14 mouse cellular contexts compared by ENCODE assay signal in genomic region chr4:152189691-152190090, GRCm38 (mm10). TPM values are rescaled to one million over a fixed set of nuclear protein-coding genes. Genes with fewer than 3 reads are reported as not detected.
A peak's percentile ranks its signal among the peaks of the same experiment; 100 is the strongest.
DNase-seq lines count a peak whose midpoint lies in the region; ATAC-seq and TF ChIP-seq lines count a peak whose summit lies in the region.
"Had no signal": no experiment of that assay in that cellular context is flagged by ENCODE, and none has a peak within 500 bp of the region (broad histone marks: within the 10 kb centered on the region; RNA-seq: fewer than 3 reads in every experiment).

No protein-coding gene starts in this region.

- H3K9ac ChIP-seq in heart, embryonic 13.5 days = peak overlapping the region; percentile 66; the same call in 1 of the 2 replicates
- H3K9ac ChIP-seq in liver, embryonic 16.5 days (ENCODE audit: low read depth, low read length) = no peak overlapping the region
- no peak overlapping the region for H3K9ac ChIP-seq in forebrain, embryonic 11.5 days (ENCODE audit: low read length)
- H3K9ac ChIP-seq: forebrain, embryonic 15.5 days had no signal

- no peak for TF ChIP-seq CTCF in olfactory bulb, adult 2 months (IDR thresholded peaks at IDR 0.05; ENCODE audit: insufficient read depth, low read depth, low read length)

- H3K27ac ChIP-seq in heart, embryonic 13.5 days (replicated peaks) = peak overlapping the region; percentile 59
- no peak overlapping the region for H3K27ac ChIP-seq in liver, embryonic 16.5 days (ENCODE audit: low read length)
- H3K27ac ChIP-seq in olfactory bulb, adult 2 months (ENCODE audit: insufficient read depth, low read depth, low read length) = 0 out of 2 replicates have a peak overlapping the region, but pooled peaks have one; percentile 17
- no peak overlapping the region for H3K27ac ChIP-seq in forebrain, embryonic 11.5 days (ENCODE audit: low read depth, low read length)
- H3K27ac ChIP-seq: forebrain, embryonic 15.5 days had no signal

- intact Hi-C loops in heart, postnatal 10 days (cut with DNase I) = no loop called here

- no peaks in the 10 kb centered on the region for H3K27me3 ChIP-seq in heart, embryonic 13.5 days (replicated peaks)
- no peaks in the 10 kb centered on the region for H3K27me3 ChIP-seq in liver, embryonic 16.5 days (ENCODE audit: control insufficient read depth, insufficient read depth, low read depth, low read length)
- H3K27me3 ChIP-seq in forebrain, embryonic 11.5 days (ENCODE audit: control insufficient read depth, insufficient read depth, low read length) = no peaks in the 10 kb centered on the region
- H3K27me3 ChIP-seq: forebrain, embryonic 15.5 days had no signal

- no peak for DNase-seq in heart, postnatal 10 days
- DNase-seq in liver = no peak
- DNase-seq in forebrain, embryonic 11.5 days (ENCODE audit: low spot score) = no peak
- DNase-seq in gastrocnemius, postnatal 25 days = no peak
- DNase-seq: cerebellum, adult 9-10 months; gastrocnemius, postnatal 36 days; lung, adult 18-20 months; right cerebral cortex, adult 18-20 months had no signal

- no peak for TF ChIP-seq POLR2A in olfactory bulb, adult 2 months (IDR thresholded peaks at IDR 0.05; ENCODE audit: insufficient read depth, low read depth, low read length)

- 57% methylated on average over 4 of the region's 4 CpGs for WGBS in heart, embryonic 13.5 days
- 54% methylated on average over 4 of the region's 4 CpGs for WGBS in liver, embryonic 16.5 days (ENCODE audit: insufficient replicate concordance)
- 82% methylated on average over 4 of the region's 4 CpGs for WGBS in olfactory bulb, adult 2 months
- WGBS in forebrain, embryonic 11.5 days = 89% methylated on average over 4 of the region's 4 CpGs

- H3K9me3 ChIP-seq in heart, embryonic 13.5 days = no peaks in the 10 kb centered on the region
- no peaks in the 10 kb centered on the region for H3K9me3 ChIP-seq in liver, embryonic 16.5 days (replicated peaks; ENCODE audit: control insufficient read depth, low read length)
- H3K9me3 ChIP-seq in forebrain, embryonic 11.5 days (ENCODE audit: control insufficient read depth, low read length) = no peaks in the 10 kb centered on the region
- H3K9me3 ChIP-seq: forebrain, embryonic 15.5 days had no signal

- no peak for ATAC-seq in heart, embryonic 13.5 days (ENCODE audit: extremely low read depth, insufficient number of reproducible peaks, low FRiP score, low TSS enrichment)
- ATAC-seq in liver, embryonic 16.5 days (ENCODE audit: low read depth) = no peak
- ATAC-seq in activated CD4-positive, CD25-positive, alpha-beta regulatory T cell, adult 4 months = peak; percentile 15
- no peak for ATAC-seq in forebrain, embryonic 11.5 days (replicated peaks; ENCODE audit: low FRiP score)
- ATAC-seq: forebrain, embryonic 15.5 days; intestine, postnatal 0 days had no signal

- H3K4me2 ChIP-seq in heart, embryonic 13.5 days = no peak overlapping the region
- peak overlapping the region; percentile 10; the same call in 1 of the 2 replicates for H3K4me2 ChIP-seq in liver, embryonic 16.5 days (ENCODE audit: low read depth, low read length)
- no peak overlapping the region for H3K4me2 ChIP-seq in forebrain, embryonic 11.5 days (ENCODE audit: low read depth, low read length, severe bottlenecking)
- H3K4me2 ChIP-seq: forebrain, embryonic 15.5 days had no signal

- 0 out of 2 replicates have a peak, but pooled peaks cover 6% of the 10 kb centered on the region for H3K36me3 ChIP-seq in heart, embryonic 13.5 days
- H3K36me3 ChIP-seq in liver, embryonic 16.5 days (ENCODE audit: control insufficient read depth, insufficient read depth) = no peaks in the 10 kb centered on the region
- H3K36me3 ChIP-seq in forebrain, embryonic 11.5 days (ENCODE audit: control insufficient read depth, insufficient read depth, low read length) = no peaks in the 10 kb centered on the region
- H3K36me3 ChIP-seq: forebrain, embryonic 15.5 days had no signal

- no peak overlapping the region for H3K4me3 ChIP-seq in heart, embryonic 13.5 days
- no peak overlapping the region for H3K4me3 ChIP-seq in liver, embryonic 16.5 days (ENCODE audit: low read depth, low read length)
- H3K4me3 ChIP-seq in olfactory bulb, adult 2 months (ENCODE audit: insufficient read depth, low read depth, low read length) = no peak overlapping the region
- no peak overlapping the region for H3K4me3 ChIP-seq in forebrain, embryonic 11.5 days (ENCODE audit: low read depth, low read length)
- H3K4me3 ChIP-seq: forebrain, embryonic 15.5 days had no signal

- H3K4me1 ChIP-seq in heart, embryonic 13.5 days = peaks cover 86% of the 10 kb centered on the region
- peaks cover 39% of the 10 kb centered on the region for H3K4me1 ChIP-seq in liver, embryonic 16.5 days (ENCODE audit: control insufficient read depth, low read depth, low read length)
- H3K4me1 ChIP-seq in olfactory bulb, adult 2 months (ENCODE audit: control insufficient read depth, insufficient read depth, low read length) = peaks cover 47% of the 10 kb centered on the region
- peaks cover 11% of the 10 kb centered on the region for H3K4me1 ChIP-seq in forebrain, embryonic 11.5 days (replicated peaks; ENCODE audit: control insufficient read depth, insufficient read depth, low read length)

RNA-seq across cellular contexts. Expression of gene Acot7, which starts 11.8 kb away (rescaled TPM):
- polyA plus RNA-seq in heart, embryonic 13.5 days (2015; fragmentation: Nextera tagmentation; extraction: Ambion mirVana) = 73.9 and 84.7 TPM in 2 replicates
- 10 to 100 TPM; 48.3 to 53.2 TPM for total RNA-seq in heart, postnatal 10 days (2021)
- 11.9 and 12.0 TPM in 2 replicates for polyA plus RNA-seq in liver, embryonic 16.5 days (2015; fragmentation: Nextera tagmentation; extraction: Ambion mirVana)
- polyA plus RNA-seq in activated CD4-positive, CD25-positive, alpha-beta regulatory T cell, adult 4 months (2017; shearing (Covaris generic)) = 100 to 1,000 TPM; 134 to 172 TPM
- not detected in 2 replicates for polyA plus RNA-seq in olfactory bulb, adult 2 months (2012; ENCODE audit: insufficient read depth, insufficient read length, low replicate concordance, missing spikeins)
- polyA plus RNA-seq in forebrain, embryonic 11.5 days (2014; fragmentation: Nextera tagmentation; extraction: Ambion mirVana) = 75.1 and 77.8 TPM in 2 replicates
- total RNA-seq in gastrocnemius, postnatal 25 days (2021) = 10 to 100 TPM; 15.4 to 19.1 TPM

RNA-seq across cellular contexts. Expression of gene Hes2, which starts 31.0 kb away (rescaled TPM):
- not detected in 2 replicates for polyA plus RNA-seq in heart, embryonic 13.5 days (2015; fragmentation: Nextera tagmentation; extraction: Ambion mirVana)
- not detected for total RNA-seq in heart, postnatal 10 days (2021)
- polyA plus RNA-seq in liver, embryonic 16.5 days (2015; fragmentation: Nextera tagmentation; extraction: Ambion mirVana) = not detected in 2 replicates
- polyA plus RNA-seq in activated CD4-positive, CD25-positive, alpha-beta regulatory T cell, adult 4 months (2017; shearing (Covaris generic)) = not detected
- polyA plus RNA-seq in olfactory bulb, adult 2 months (2012; ENCODE audit: insufficient read depth, insufficient read length, low replicate concordance, missing spikeins) = not detected in 2 replicates
- polyA plus RNA-seq in forebrain, embryonic 11.5 days (2014; fragmentation: Nextera tagmentation; extraction: Ambion mirVana) = not detected in 2 replicates
- not detected for total RNA-seq in gastrocnemius, postnatal 25 days (2021)
- total RNA-seq: gastrocnemius, postnatal 36 days had no signal
- polyA plus RNA-seq: forebrain, embryonic 15.5 days had no signal

RNA-seq across cellular contexts. Expression of gene Espn, which starts 37.5 kb away (rescaled TPM):
- polyA plus RNA-seq in heart, embryonic 13.5 days (2015; fragmentation: Nextera tagmentation; extraction: Ambion mirVana) = 0.87 and 1.1 TPM in 2 replicates
- total RNA-seq in heart, postnatal 10 days (2021) = 1 to 10 TPM; 1.3 to 1.4 TPM
- polyA plus RNA-seq in liver, embryonic 16.5 days (2015; fragmentation: Nextera tagmentation; extraction: Ambion mirVana) = 1.1 and 2.3 TPM in 2 replicates
- 1 to 10 TPM; 6.9 to 8.3 TPM for polyA plus RNA-seq in activated CD4-positive, CD25-positive, alpha-beta regulatory T cell, adult 4 months (2017; shearing (Covaris generic))
- polyA plus RNA-seq in olfactory bulb, adult 2 months (2012; ENCODE audit: insufficient read depth, insufficient read length, low replicate concordance, missing spikeins) = not detected in 2 replicates
- polyA plus RNA-seq in forebrain, embryonic 11.5 days (2014; fragmentation: Nextera tagmentation; extraction: Ambion mirVana) = 0.90 and 1.2 TPM in 2 replicates
- total RNA-seq in gastrocnemius, postnatal 25 days (2021) = under 1 TPM; 0.23 to 0.38 TPM

Comparison
In these comparisons a context has a peak if more than half of its experiments do, and no peak if none do; other contexts are left out.
1. H3K27ac ChIP-seq: peak in heart, embryonic 13.5 days (single experiment) and olfactory bulb, adult 2 months (single experiment); none in liver, embryonic 16.5 days (single experiment) and forebrain, embryonic 11.5 days (single experiment).
2. RNA of gene Acot7, which starts 11.8 kb away (polyA plus RNA-seq): 134 to 172 TPM in activated CD4-positive, CD25-positive, alpha-beta regulatory T cell, adult 4 months, 75.1 to 77.8 TPM in forebrain, embryonic 11.5 days, 73.9 to 84.7 TPM in heart, embryonic 13.5 days and 11.9 to 12.0 TPM in liver, embryonic 16.5 days; not detected in olfactory bulb, adult 2 months; every median in the first group is over 10 times any median in the second.